Mouse (Mus musculus) heart, postnatal 0 days (tissue): ENCODE measurements at regions not wholly inside any gene's neighbourhood (a gene's known extent, or its start where the extent isn't known, plus 50 kb on each side); places are given as distances from the start of the nearest gene placed in this dataset.

Experiments used
- CTCF ChIP-seq: IDR thresholded peaks from 2 replicates; pipeline ENCODE4 v1.5.1; 2016; ENCODE audit warnings: antibody characterized with exemption, control low read depth, low read depth
- EP300 ChIP-seq: IDR thresholded peaks from 2 replicates; pipeline ENCODE4 v1.6.1; 2016; ENCODE audit warnings: antibody characterized with exemption, low read depth

DNA sequence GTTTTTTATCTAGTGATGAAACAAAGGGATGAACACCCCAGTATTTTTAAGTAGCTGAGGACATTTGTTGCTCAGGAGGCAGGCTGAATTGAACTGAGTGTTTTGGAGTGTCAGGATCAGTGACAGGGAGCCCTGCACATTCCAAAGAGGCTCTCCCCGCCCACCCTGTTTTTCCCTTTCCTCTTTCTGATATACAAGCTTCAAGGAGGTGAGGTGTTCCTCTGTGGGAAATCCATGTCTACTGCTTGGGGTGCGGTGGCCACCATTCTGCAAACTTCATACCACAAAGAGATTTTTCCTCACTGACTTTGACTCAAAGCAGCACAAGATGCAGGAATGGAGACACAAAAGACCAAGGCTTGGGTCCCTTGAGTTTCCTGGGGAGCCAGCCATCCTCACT lies 180.5 kb upstream of the Unc93a2 start:
- TF ChIP-seq CTCF (no peak), EP300 (no peak)
